Mouse (Mus musculus) layer of hippocampus, postnatal 36 days (tissue): ENCODE measurements around the gene Olfr109. TPM values are rescaled to one million over a fixed set of nuclear protein-coding genes. Genes with fewer than 3 reads are reported as not detected.

ENCODE experiments used
- DNase-seq, 2 experiments: peaks; one replicate each; pipeline ENCODE4 v3.0.0; 2022
- total RNA-seq, 2 experiments: library from RNA; stranded (reverse); gene quantifications; 2 replicates each; pipeline ENCODE4 v1.2.3; 2021

Gene Olfr109
- not detected for total RNA-seq

GRCm38 (mm10) chr17:37458616-37459015 is at the start of gene Olfr109:
Gene Olfr109 (plus strand): TSS chr17:37458916.
- DNase-seq: no peak

DNA sequence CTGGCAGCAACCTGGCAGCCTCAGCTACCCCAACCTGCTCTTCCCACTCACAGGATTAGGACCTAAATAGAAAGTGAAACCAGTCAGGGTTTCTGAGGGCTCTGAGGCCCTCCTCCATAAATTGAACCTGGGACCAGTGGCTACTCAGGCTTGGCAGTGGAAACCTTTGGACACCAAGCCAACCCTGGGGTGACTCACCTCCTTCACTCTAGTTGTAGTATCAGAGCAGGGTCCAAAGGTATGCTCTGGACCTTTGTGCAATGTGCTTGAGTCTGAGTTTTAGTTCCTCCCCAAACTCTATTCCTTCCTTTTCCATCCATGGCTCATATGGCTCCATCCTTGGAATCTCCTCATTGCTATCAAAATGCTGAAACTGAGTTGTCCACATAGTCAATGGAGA is 45.3 kb upstream of the Olfr109 start:
- DNase-seq: no peak

DNA sequence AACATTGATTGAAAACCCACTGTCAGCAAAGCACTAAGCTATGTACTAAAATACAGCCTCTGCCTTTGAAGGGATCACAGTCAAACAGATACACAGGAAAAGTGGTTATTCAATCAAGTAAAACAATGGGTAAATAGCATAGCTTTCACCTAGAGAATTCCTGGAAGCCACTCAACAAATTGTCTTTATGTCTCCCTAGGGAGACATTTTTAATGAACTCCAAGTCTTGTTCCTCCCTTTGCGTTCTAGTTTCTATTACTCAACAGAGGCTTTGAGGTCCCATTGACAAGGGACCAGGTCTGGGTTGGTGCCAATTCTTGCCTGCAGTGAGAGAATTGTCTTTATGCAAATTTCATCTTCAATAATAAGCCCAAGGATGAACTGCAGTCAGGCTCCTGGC is 13.5 kb upstream of the Olfr109 start, which contains the start of gene Olfr108:
TSS of gene Olfr108 (plus strand) at position 301 of the 400 bp plus-strand sequence.
- DNase-seq: no peak

GRCm38 (mm10) chr17:37483452-37483851 is 24.7 kb downstream of the Olfr109 start, which contains the start of gene H2-M2:
Gene H2-M2 (minus strand): TSS chr17:37483552.
- no peak for DNase-seq

DNA sequence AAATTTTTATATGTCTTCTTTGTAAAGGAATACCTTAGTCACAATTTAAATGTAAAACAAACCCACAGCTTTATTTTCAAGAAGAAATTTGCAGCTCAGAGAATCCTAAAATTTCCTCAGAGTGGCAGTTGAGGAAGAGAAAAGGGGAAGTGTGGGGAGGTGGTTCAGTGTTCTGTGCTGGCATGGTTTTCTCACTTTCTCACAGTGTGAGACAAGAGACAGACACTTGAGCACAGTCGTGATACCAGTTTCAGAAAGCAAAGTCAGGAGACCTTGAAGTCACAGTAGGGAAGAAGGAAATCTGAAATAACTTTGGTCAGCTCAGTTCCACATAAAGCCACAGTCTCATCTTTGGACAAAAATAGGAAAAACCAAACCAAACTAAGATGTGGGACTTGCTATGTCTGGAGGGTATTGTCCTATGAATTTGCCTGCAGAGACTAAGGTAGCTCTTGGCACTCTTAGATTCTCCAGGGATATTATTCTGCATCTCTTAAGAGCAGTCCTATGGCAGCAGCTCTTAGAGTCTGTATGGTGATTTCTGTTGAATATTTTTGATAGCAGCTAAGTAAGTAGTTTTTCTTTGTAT is 33.3 kb downstream of the Olfr109 start, which contains the start of gene Olfr110:
TSS of gene Olfr110 (plus strand) at position 539 of the 589 bp plus-strand sequence.
- DNase-seq: no peak

- DNase-seq: no peak
These were observed 49.0 kb downstream of the Olfr109 start, which contains the start of gene Olfr111 for GRCm38 (mm10) chr17:37507730-37508129. Gene Olfr111 (plus strand): TSS chr17:37508030.

Other genes starting within 250 kb of the Olfr109 start
- not detected for gene Olfr95, start 245.8 kb upstream of the Olfr109 start, total RNA-seq
- gene Olfr96, start 238.8 kb upstream of the Olfr109 start, total RNA-seq: not detected
- gene Olfr97, start 221.6 kb upstream of the Olfr109 start, total RNA-seq: not detected
- gene Olfr98, start 195.2 kb upstream of the Olfr109 start, total RNA-seq: not detected
- 1 to 10 TPM; 1.5 to 2.0 TPM for gene H2-M3, start 188.7 kb upstream of the Olfr109 start, total RNA-seq
- gene Olfr99, start 175.5 kb upstream of the Olfr109 start, total RNA-seq: not detected
- gene Olfr101, start 154.6 kb upstream of the Olfr109 start, total RNA-seq: not detected
- not detected for gene Olfr102, start 141.9 kb upstream of the Olfr109 start, total RNA-seq
- gene Olfr103, start 119.2 kb upstream of the Olfr109 start, total RNA-seq: not detected
- not detected for gene Olfr104-ps, start 99.3 kb upstream of the Olfr109 start, total RNA-seq
- gene Olfr105-ps, start 79.9 kb upstream of the Olfr109 start, total RNA-seq: not detected
- gene Olfr106-ps, start 68.5 kb upstream of the Olfr109 start, total RNA-seq: not detected
- not detected for gene Olfr107, start 59.7 kb upstream of the Olfr109 start, total RNA-seq
- not detected for gene Olfr108, start 13.4 kb upstream of the Olfr109 start, total RNA-seq
- gene H2-M2, start 24.6 kb downstream of the Olfr109 start, total RNA-seq: not detected
- gene Olfr110, start 33.6 kb downstream of the Olfr109 start, total RNA-seq: not detected
- gene Olfr111, start 49.1 kb downstream of the Olfr109 start, total RNA-seq: not detected
- gene Olfr112, start 110.5 kb downstream of the Olfr109 start, total RNA-seq: not detected
- not detected for gene Olfr113, start 118.7 kb downstream of the Olfr109 start, total RNA-seq
- gene Olfr114, start 133.8 kb downstream of the Olfr109 start, total RNA-seq: not detected
- gene Olfr115, start 168.2 kb downstream of the Olfr109 start, total RNA-seq: not detected
- not detected for gene Olfr116, start 168.3 kb downstream of the Olfr109 start, total RNA-seq
- gene Olfr117, start 204.9 kb downstream of the Olfr109 start, total RNA-seq: not detected
- gene Olfr118, start 208.1 kb downstream of the Olfr109 start, total RNA-seq: not detected
- not detected for gene Olfr119, start 237.6 kb downstream of the Olfr109 start, total RNA-seq